ENCODE assay signal across 14 mouse cellular contexts in genomic region chr12:69767476-69768258, GRCm38 (mm10). TPM values are rescaled to one million over a fixed set of nuclear protein-coding genes. Genes with fewer than 3 reads are reported as not detected.
DNase-seq lines count a peak whose midpoint lies in the region; ATAC-seq and TF ChIP-seq lines count a peak whose summit lies in the region.
"Had no signal": no experiment of that assay in that cellular context is flagged by ENCODE, and none has a peak within 500 bp of the region (broad histone marks: within the 10 kb centered on the region; RNA-seq: fewer than 3 reads in every experiment).

No protein-coding gene starts in this region.

- intact Hi-C loops in heart, adult 2 months (cut with DNase I): no loop called here

- no peaks in the 10 kb centered on the region for H3K9me3 ChIP-seq in forebrain, embryonic 11.5 days (ENCODE audit: control insufficient read depth, low read length)
- H3K9me3 ChIP-seq in hindbrain, embryonic 14.5 days (ENCODE audit: control insufficient read depth, low read length): no peaks in the 10 kb centered on the region
- no peaks in the 10 kb centered on the region for H3K9me3 ChIP-seq in midbrain, embryonic 13.5 days
- H3K9me3 ChIP-seq: embryonic facial prominence, embryonic 13.5 days had no signal

- ATAC-seq in forebrain, embryonic 11.5 days (replicated peaks; ENCODE audit: low FRiP score): peak; percentile 69
- ATAC-seq in hindbrain, embryonic 14.5 days (ENCODE audit: low FRiP score): peak; percentile 31
- ATAC-seq in midbrain, embryonic 13.5 days: peak; percentile 66
- ATAC-seq: intestine, postnatal 0 days; lung, postnatal 0 days; Patski had no signal

- 73% methylated on average over 9 of the region's 9 CpGs for WGBS in liver, adult 2 months
- WGBS in forebrain, embryonic 11.5 days: 23% methylated on average over 9 of the region's 9 CpGs
- WGBS in hindbrain, embryonic 14.5 days: 39% methylated on average over 9 of the region's 9 CpGs
- 25% methylated on average over 9 of the region's 9 CpGs for WGBS in midbrain, embryonic 13.5 days
- WGBS in heart, adult 2 months: 53% methylated on average over 9 of the region's 9 CpGs

- peak overlapping the region; percentile 24; the same call in 1 of the 2 replicates for H3K4me2 ChIP-seq in forebrain, embryonic 11.5 days (ENCODE audit: low read depth, low read length, severe bottlenecking)
- no peak overlapping the region for H3K4me2 ChIP-seq in hindbrain, embryonic 14.5 days (replicated peaks)
- H3K4me2 ChIP-seq in midbrain, embryonic 13.5 days (replicated peaks): no peak overlapping the region
- H3K4me2 ChIP-seq: embryonic facial prominence, embryonic 13.5 days had no signal

- DNase-seq in liver, adult 2 months (ENCODE audit: extremely low read depth, low read depth, low spot score): peak; percentile 57
- DNase-seq in liver: no peak
- DNase-seq in forebrain, embryonic 11.5 days (ENCODE audit: low spot score): peak; percentile 55
- no peak for DNase-seq in hindbrain, embryonic 14.5 days (ENCODE audit: low spot score)
- DNase-seq in heart, adult 2 months: no peak
- DNase-seq in layer of hippocampus, postnatal 25 days (ENCODE audit: extremely low spot score in 1 of 2, low spot score in 1 of 2): no peak
- DNase-seq: cerebellum, postnatal 14 days; gastrocnemius, postnatal 36 days had no signal

- H3K36me3 ChIP-seq in liver, adult 2 months (ENCODE audit: control insufficient read depth, insufficient read depth, low read length): no peaks in the 10 kb centered on the region
- no peaks in the 10 kb centered on the region for H3K36me3 ChIP-seq in forebrain, embryonic 11.5 days (ENCODE audit: control insufficient read depth, insufficient read depth, low read length)
- no peaks in the 10 kb centered on the region for H3K36me3 ChIP-seq in hindbrain, embryonic 14.5 days (replicated peaks; ENCODE audit: control insufficient read depth, insufficient read depth)
- no peaks in the 10 kb centered on the region for H3K36me3 ChIP-seq in midbrain, embryonic 13.5 days
- no peaks in the 10 kb centered on the region; the same call in 1 of the 2 replicates for H3K36me3 ChIP-seq in heart, adult 2 months (ENCODE audit: control insufficient read depth, insufficient read depth, low read length)
- H3K36me3 ChIP-seq: embryonic facial prominence, embryonic 13.5 days had no signal

- H3K4me1 ChIP-seq in liver, adult 2 months (ENCODE audit: control insufficient read depth, insufficient read depth, low read length): peaks cover 5% of the 10 kb centered on the region; the same call in 1 of the 2 replicates
- H3K4me1 ChIP-seq in forebrain, embryonic 11.5 days (replicated peaks; ENCODE audit: control insufficient read depth, insufficient read depth, low read length): peaks cover 12% of the 10 kb centered on the region; the same call in 1 of the 2 replicates
- peaks cover 7% of the 10 kb centered on the region for H3K4me1 ChIP-seq in hindbrain, embryonic 14.5 days (replicated peaks; ENCODE audit: control insufficient read depth, insufficient read depth, low read length)
- H3K4me1 ChIP-seq in midbrain, embryonic 13.5 days (replicated peaks): peaks cover 14% of the 10 kb centered on the region
- peaks cover 2% of the 10 kb centered on the region for H3K4me1 ChIP-seq in heart, adult 2 months (ENCODE audit: control insufficient read depth, insufficient read depth, low read length)

- H3K79me2 ChIP-seq in liver, adult 2 months (ENCODE audit: control insufficient read depth, insufficient read depth, low read length): no peaks in the 10 kb centered on the region
- no peaks in the 10 kb centered on the region for H3K79me2 ChIP-seq in heart, adult 2 months (replicated peaks; ENCODE audit: control insufficient read depth, insufficient read depth, low read length)

- H3K4me3 ChIP-seq in liver, adult 2 months (ENCODE audit: insufficient read depth, low read depth, low read length): no peak overlapping the region
- H3K4me3 ChIP-seq in forebrain, embryonic 11.5 days (ENCODE audit: low read depth, low read length): no peak overlapping the region
- no peak overlapping the region for H3K4me3 ChIP-seq in hindbrain, embryonic 14.5 days (replicated peaks; ENCODE audit: low read length)
- H3K4me3 ChIP-seq in midbrain, embryonic 13.5 days (replicated peaks): no peak overlapping the region
- no peak overlapping the region for H3K4me3 ChIP-seq in heart, adult 2 months
- H3K4me3 ChIP-seq: embryonic facial prominence, embryonic 13.5 days had no signal

- H3K27ac ChIP-seq in liver, adult 2 months (replicated peaks; ENCODE audit: insufficient read depth, low read depth, low read length): no peak overlapping the region
- H3K27ac ChIP-seq in forebrain, embryonic 11.5 days (ENCODE audit: low read depth, low read length): 0 out of 2 replicates have a peak overlapping the region, but pooled peaks have one; percentile 43
- 0 out of 2 replicates have a peak overlapping the region, but pooled peaks have one; percentile 38 for H3K27ac ChIP-seq in hindbrain, embryonic 14.5 days
- H3K27ac ChIP-seq in midbrain, embryonic 13.5 days: no peak overlapping the region
- H3K27ac ChIP-seq in heart, adult 2 months: no peak overlapping the region
- H3K27ac ChIP-seq: embryonic facial prominence, embryonic 13.5 days had no signal

- no peak for TF ChIP-seq EP300 in heart, adult 2 months (IDR thresholded peaks at IDR 0.05; ENCODE audit: insufficient read depth, low read depth, low read length)

- no peak for TF ChIP-seq CTCF in liver, adult 2 months (IDR thresholded peaks at IDR 0.05; ENCODE audit: low read depth, low read length)
- no peak for TF ChIP-seq CTCF in heart, adult 2 months (IDR thresholded peaks at IDR 0.05)

- no peak for TF ChIP-seq POLR2A in liver, adult 2 months (IDR thresholded peaks at IDR 0.05; ENCODE audit: extremely low read depth, insufficient read depth, low read length)
- no peak for TF ChIP-seq POLR2A in heart, adult 2 months (IDR thresholded peaks at IDR 0.05; ENCODE audit: insufficient read depth, low read depth, low read length)

- no peaks in the 10 kb centered on the region for H3K27me3 ChIP-seq in liver, adult 2 months (ENCODE audit: control insufficient read depth, insufficient read depth, low read length)
- no peaks in the 10 kb centered on the region for H3K27me3 ChIP-seq in forebrain, embryonic 11.5 days (ENCODE audit: control insufficient read depth, insufficient read depth, low read length)
- H3K27me3 ChIP-seq in hindbrain, embryonic 14.5 days (ENCODE audit: control insufficient read depth, insufficient read depth, low read length): no peaks in the 10 kb centered on the region
- H3K27me3 ChIP-seq in midbrain, embryonic 13.5 days: no peaks in the 10 kb centered on the region
- no peaks in the 10 kb centered on the region for H3K27me3 ChIP-seq in heart, adult 2 months (ENCODE audit: control insufficient read depth, insufficient read depth, low read length)
- H3K27me3 ChIP-seq: CH12.LX; embryonic facial prominence, embryonic 13.5 days; Patski had no signal

- H3K9ac ChIP-seq in liver, adult 2 months (ENCODE audit: low read depth, low read length): no peak overlapping the region
- no peak overlapping the region; the same call in 1 of the 2 replicates for H3K9ac ChIP-seq in forebrain, embryonic 11.5 days (ENCODE audit: low read length)
- no peak overlapping the region for H3K9ac ChIP-seq in hindbrain, embryonic 14.5 days
- no peak overlapping the region for H3K9ac ChIP-seq in midbrain, embryonic 13.5 days (replicated peaks)
- H3K9ac ChIP-seq in heart, adult 2 months (ENCODE audit: low read depth, low read length): no peak overlapping the region
- H3K9ac ChIP-seq: embryonic facial prominence, embryonic 13.5 days had no signal

RNA-seq across cellular contexts. Expression of gene Cdkl1, which starts 23.4 kb away (rescaled TPM):
- 0.28 and 0.54 TPM in 2 replicates for total RNA-seq in liver, adult 2 months (2014; rRNA removed)
- 0.05 TPM in 1 of 2 replicates, not detected in the other for polyA plus RNA-seq in liver, adult 2 months (2012; rRNA removed)
- polyA plus RNA-seq in forebrain, embryonic 11.5 days (2014; fragmentation: Nextera tagmentation; extraction: Ambion mirVana): 0.31 and 0.81 TPM in 2 replicates
- polyA plus RNA-seq in hindbrain, embryonic 14.5 days (2014; fragmentation: Nextera tagmentation; extraction: Ambion mirVana): 10.6 TPM in 2 replicates
- 2.0 and 2.2 TPM in 2 replicates for polyA plus RNA-seq in midbrain, embryonic 13.5 days (2015; fragmentation: Nextera tagmentation; extraction: Ambion mirVana)
- total RNA-seq in heart, adult 2 months (2021): 10 to 100 TPM in 1 of 2 experiments, 1 to 10 TPM in 1; 9.3 to 11.2 TPM
- 2.0 and 3.0 TPM in 2 replicates for polyA plus RNA-seq in heart, adult 2 months (2012; rRNA removed)
- 10 to 100 TPM; 20.5 to 20.9 TPM for total RNA-seq in layer of hippocampus, postnatal 25 days (2021)
- total RNA-seq: CH12.LX had no signal

RNA-seq across cellular contexts. Expression of gene Atp5s, which starts 42.9 kb away (rescaled TPM):
- 6.2 and 8.6 TPM in 2 replicates for total RNA-seq in liver, adult 2 months (2014; rRNA removed)
- 9.0 and 9.9 TPM in 2 replicates for polyA plus RNA-seq in liver, adult 2 months (2012; rRNA removed)
- polyA plus RNA-seq in forebrain, embryonic 11.5 days (2014; fragmentation: Nextera tagmentation; extraction: Ambion mirVana): 18.9 and 23.6 TPM in 2 replicates
- polyA plus RNA-seq in hindbrain, embryonic 14.5 days (2014; fragmentation: Nextera tagmentation; extraction: Ambion mirVana): 38.9 and 39.1 TPM in 2 replicates
- 24.9 and 25.2 TPM in 2 replicates for polyA plus RNA-seq in midbrain, embryonic 13.5 days (2015; fragmentation: Nextera tagmentation; extraction: Ambion mirVana)
- 10 to 100 TPM; 31.5 to 34.7 TPM for total RNA-seq in heart, adult 2 months (2021)
- polyA plus RNA-seq in heart, adult 2 months (2012; rRNA removed): 22.5 and 56.1 TPM in 2 replicates
- 10 to 100 TPM; 31.9 to 34.7 TPM for total RNA-seq in layer of hippocampus, postnatal 25 days (2021)

RNA-seq across cellular contexts. Expression of gene L2hgdh, which starts 43.0 kb away (rescaled TPM):
- total RNA-seq in liver, adult 2 months (2014; rRNA removed): 38.9 and 41.5 TPM in 2 replicates
- polyA plus RNA-seq in liver, adult 2 months (2012; rRNA removed): 17.9 and 19.6 TPM in 2 replicates
- polyA plus RNA-seq in forebrain, embryonic 11.5 days (2014; fragmentation: Nextera tagmentation; extraction: Ambion mirVana): 16.3 TPM in 2 replicates
- polyA plus RNA-seq in hindbrain, embryonic 14.5 days (2014; fragmentation: Nextera tagmentation; extraction: Ambion mirVana): 11.1 and 13.6 TPM in 2 replicates
- 9.7 and 10.7 TPM in 2 replicates for polyA plus RNA-seq in midbrain, embryonic 13.5 days (2015; fragmentation: Nextera tagmentation; extraction: Ambion mirVana)
- total RNA-seq in heart, adult 2 months (2021): 10 to 100 TPM; 41.9 to 49.4 TPM
- 13.8 and 33.4 TPM in 2 replicates for polyA plus RNA-seq in heart, adult 2 months (2012; rRNA removed)
- 10 to 100 TPM; 14.3 to 15.8 TPM for total RNA-seq in layer of hippocampus, postnatal 25 days (2021)

Comparison
In these comparisons a context has a peak if more than half of its experiments do, and no peak if none do; other contexts are left out.
1. DNase-seq: peak in liver, adult 2 months (single experiment) and forebrain, embryonic 11.5 days (single experiment); none in liver (single experiment), hindbrain, embryonic 14.5 days (single experiment), heart, adult 2 months (0 of 2) and layer of hippocampus, postnatal 25 days (0 of 2).
2. H3K27ac ChIP-seq: peak in forebrain, embryonic 11.5 days (single experiment) and hindbrain, embryonic 14.5 days (single experiment); none in liver, adult 2 months (single experiment), midbrain, embryonic 13.5 days (single experiment) and heart, adult 2 months (single experiment).
3. Peak in every context shown above with its lines, with median percentiles within 50 percentile points of each other: ATAC-seq.